In genomic region chr2:163726766-163727393, GRCm38 (mm10) we compare ENCODE assay signal across 14 mouse cellular contexts. TPM values are rescaled to one million over a fixed set of nuclear protein-coding genes. Genes with fewer than 3 reads are reported as not detected.
DNase-seq lines count a peak whose midpoint lies in the region; ATAC-seq and TF ChIP-seq lines count a peak whose summit lies in the region.
"Had no signal": no experiment of that assay in that cellular context is flagged by ENCODE, and none has a peak within 500 bp of the region (broad histone marks: within the 10 kb centered on the region; RNA-seq: fewer than 3 reads in every experiment).

No protein-coding gene starts in this region.

- H3K4me2 ChIP-seq in hindbrain, embryonic 13.5 days, result no peak overlapping the region
- no peak overlapping the region for H3K4me2 ChIP-seq in hindbrain, embryonic 14.5 days (replicated peaks)
- H3K4me2 ChIP-seq in midbrain, postnatal 0 days (ENCODE audit: low read depth, low read length, poor library complexity, severe bottlenecking), result no peak overlapping the region
- H3K4me2 ChIP-seq in midbrain, embryonic 14.5 days (ENCODE audit: low read length), result no peak overlapping the region
- H3K4me2 ChIP-seq: heart, embryonic 11.5 days; midbrain, embryonic 11.5 days; neural tube, embryonic 12.5 days had no signal

- peaks cover 15% of the 10 kb centered on the region for H3K4me1 ChIP-seq in hindbrain, embryonic 13.5 days (replicated peaks)
- H3K4me1 ChIP-seq in hindbrain, embryonic 14.5 days (replicated peaks; ENCODE audit: control insufficient read depth, insufficient read depth, low read length), result no peaks in the 10 kb centered on the region; the same call in 1 of the 2 replicates
- H3K4me1 ChIP-seq in midbrain, postnatal 0 days (ENCODE audit: insufficient read depth, low read length), result no peaks in the 10 kb centered on the region
- no peaks in the 10 kb centered on the region for H3K4me1 ChIP-seq in midbrain, embryonic 14.5 days (ENCODE audit: control insufficient read depth, insufficient read depth, low read length)

- H3K9me3 ChIP-seq in hindbrain, embryonic 13.5 days, result no peaks in the 10 kb centered on the region
- H3K9me3 ChIP-seq in hindbrain, embryonic 14.5 days (ENCODE audit: control insufficient read depth, low read length), result no peaks in the 10 kb centered on the region
- H3K9me3 ChIP-seq in midbrain, postnatal 0 days (ENCODE audit: low read length), result no peaks in the 10 kb centered on the region
- no peaks in the 10 kb centered on the region for H3K9me3 ChIP-seq in midbrain, embryonic 14.5 days (ENCODE audit: control insufficient read depth, low read length)
- H3K9me3 ChIP-seq: neural tube, embryonic 12.5 days had no signal

- H3K4me3 ChIP-seq in hindbrain, embryonic 13.5 days, result no peak overlapping the region
- H3K4me3 ChIP-seq in hindbrain, embryonic 14.5 days (replicated peaks; ENCODE audit: low read length), result no peak overlapping the region
- no peak overlapping the region for H3K4me3 ChIP-seq in midbrain, postnatal 0 days (ENCODE audit: low read depth, low read length)
- no peak overlapping the region for H3K4me3 ChIP-seq in midbrain, embryonic 14.5 days (replicated peaks; ENCODE audit: low read depth, low read length)
- H3K4me3 ChIP-seq: neural tube, embryonic 12.5 days had no signal

- no peak for TF ChIP-seq CTCF in midbrain, postnatal 0 days (IDR thresholded peaks at IDR 0.05)
- no peak for TF ChIP-seq CTCF in brain, embryonic 14.5 days (IDR thresholded peaks at IDR 0.05; ENCODE audit: borderline replicate concordance, extremely low read depth, insufficient read depth, insufficient read length)

- no peak for TF ChIP-seq POLR2A in brain, embryonic 14.5 days (IDR thresholded peaks at IDR 0.05; ENCODE audit: borderline replicate concordance, extremely low read depth, insufficient read depth, insufficient read length, poor library complexity, severe bottlenecking)

- H3K36me3 ChIP-seq in hindbrain, embryonic 13.5 days, result peaks cover 37% of the 10 kb centered on the region
- H3K36me3 ChIP-seq in hindbrain, embryonic 14.5 days (replicated peaks; ENCODE audit: control insufficient read depth, insufficient read depth), result peaks cover 8% of the 10 kb centered on the region
- peaks cover 16% of the 10 kb centered on the region for H3K36me3 ChIP-seq in midbrain, postnatal 0 days (ENCODE audit: insufficient read depth, low read length)
- H3K36me3 ChIP-seq in midbrain, embryonic 14.5 days (ENCODE audit: control insufficient read depth, insufficient read depth, low read length), result peaks cover 11% of the 10 kb centered on the region; the same call in 1 of the 2 replicates

- ATAC-seq in hindbrain, embryonic 13.5 days (ENCODE audit: low FRiP score), result no peak
- ATAC-seq in hindbrain, embryonic 14.5 days (ENCODE audit: low FRiP score), result no peak
- no peak for ATAC-seq in midbrain, postnatal 0 days (ENCODE audit: low FRiP score)
- ATAC-seq in midbrain, embryonic 14.5 days (ENCODE audit: low FRiP score, low TSS enrichment), result no peak
- ATAC-seq: forebrain, embryonic 16.5 days; liver, postnatal 0 days had no signal

- DNase-seq in hindbrain, embryonic 14.5 days (ENCODE audit: low spot score), result no peak
- DNase-seq in midbrain, postnatal 0 days (ENCODE audit: low spot score), result peak; percentile 60
- DNase-seq in midbrain, embryonic 14.5 days, result no peak
- peak; percentile 24 for DNase-seq in brain, embryonic 14.5 days (ENCODE audit: low read depth)
- DNase-seq in large intestine, adult 2 months (ENCODE audit: low read depth, low spot score), result peak; percentile 85
- DNase-seq in thymus, postnatal 36 days, result no peak
- DNase-seq: gastrocnemius, postnatal 14 days; liver, postnatal 0 days; thymus, adult 18-20 months had no signal

- WGBS in hindbrain, embryonic 13.5 days, result 77% methylated on average over 5 of the region's 5 CpGs
- 77% methylated on average over 5 of the region's 5 CpGs for WGBS in hindbrain, embryonic 14.5 days
- 71% methylated on average over 5 of the region's 5 CpGs for WGBS in midbrain, postnatal 0 days
- 84% methylated on average over 5 of the region's 5 CpGs for WGBS in midbrain, embryonic 14.5 days
- 15% methylated on average over 5 of the region's 5 CpGs for WGBS in large intestine, adult 2 months

- H3K9ac ChIP-seq in hindbrain, embryonic 13.5 days, result no peak overlapping the region
- no peak overlapping the region for H3K9ac ChIP-seq in hindbrain, embryonic 14.5 days
- H3K9ac ChIP-seq in midbrain, postnatal 0 days (replicated peaks; ENCODE audit: low read length, poor library complexity, severe bottlenecking), result no peak overlapping the region
- H3K9ac ChIP-seq in midbrain, embryonic 14.5 days (replicated peaks; ENCODE audit: low read length), result no peak overlapping the region
- H3K9ac ChIP-seq: liver, postnatal 0 days; neural tube, embryonic 12.5 days had no signal

- H3K27ac ChIP-seq in hindbrain, embryonic 13.5 days, result 0 out of 2 replicates have a peak overlapping the region, but pooled peaks have one; percentile 10
- H3K27ac ChIP-seq in hindbrain, embryonic 14.5 days, result no peak overlapping the region
- H3K27ac ChIP-seq in midbrain, postnatal 0 days (ENCODE audit: low read depth, low read length), result no peak overlapping the region
- H3K27ac ChIP-seq in midbrain, embryonic 14.5 days (replicated peaks; ENCODE audit: low read depth, low read length), result no peak overlapping the region
- H3K27ac ChIP-seq: neural tube, embryonic 12.5 days had no signal

- no peaks in the 10 kb centered on the region for H3K27me3 ChIP-seq in hindbrain, embryonic 13.5 days
- no peaks in the 10 kb centered on the region for H3K27me3 ChIP-seq in hindbrain, embryonic 14.5 days (ENCODE audit: control insufficient read depth, insufficient read depth, low read length)
- H3K27me3 ChIP-seq in midbrain, postnatal 0 days (ENCODE audit: insufficient read depth, low read length), result no peaks in the 10 kb centered on the region
- H3K27me3 ChIP-seq in midbrain, embryonic 14.5 days (ENCODE audit: control insufficient read depth, insufficient read depth, low read length), result no peaks in the 10 kb centered on the region
- H3K27me3 ChIP-seq: neural tube, embryonic 12.5 days had no signal

RNA-seq across cellular contexts. Expression of gene Ada, which starts 23.2 kb away (rescaled TPM):
- 2.8 and 3.2 TPM in 2 replicates for polyA plus RNA-seq in hindbrain, embryonic 13.5 days (2015; fragmentation: Nextera tagmentation; extraction: Ambion mirVana)
- 3.0 and 3.3 TPM in 2 replicates for polyA plus RNA-seq in hindbrain, embryonic 14.5 days (2014; fragmentation: Nextera tagmentation; extraction: Ambion mirVana)
- total RNA-seq in midbrain, postnatal 0 days (2014; rRNA removed), result 1.4 and 2.6 TPM in 2 replicates
- 3.7 and 3.8 TPM in 2 replicates for polyA plus RNA-seq in midbrain, postnatal 0 days (2015; fragmentation: Nextera tagmentation; extraction: Ambion mirVana)
- 2.8 and 3.4 TPM in 2 replicates for polyA plus RNA-seq in midbrain, embryonic 14.5 days (2014; fragmentation: Nextera tagmentation; extraction: Ambion mirVana)
- 3.1 and 3.7 TPM in 2 replicates for polyA plus RNA-seq in brain, embryonic 14.5 days (2012; rRNA removed)
- polyA plus RNA-seq in large intestine, adult 2 months (2012; rRNA removed), result 113 and 304 TPM in 2 replicates

Comparison
In these comparisons a context has a peak if more than half of its experiments do, and no peak if none do; other contexts are left out.
1. DNase-seq: peak in midbrain, postnatal 0 days (single experiment), brain, embryonic 14.5 days (single experiment) and large intestine, adult 2 months (single experiment); none in hindbrain, embryonic 14.5 days (single experiment), midbrain, embryonic 14.5 days (single experiment) and thymus, postnatal 36 days (0 of 2).
2. RNA of gene Ada, which starts 23.2 kb away (polyA plus RNA-seq): 113 to 304 TPM in large intestine, adult 2 months; 3.7 to 3.8 TPM in midbrain, postnatal 0 days, 3.1 to 3.7 TPM in brain, embryonic 14.5 days, 3.0 to 3.3 TPM in hindbrain, embryonic 14.5 days, 2.8 to 3.2 TPM in hindbrain, embryonic 13.5 days and 2.8 to 3.4 TPM in midbrain, embryonic 14.5 days; every median in the first group is over 10 times any median in the second.